8 mouse cellular contexts compared by ENCODE assay signal in genomic region chr4:129781881-129782675, GRCm38 (mm10). TPM values are rescaled to one million over a fixed set of nuclear protein-coding genes. Genes with fewer than 3 reads are reported as not detected.
DNase-seq lines count a peak whose midpoint lies in the region; ATAC-seq and TF ChIP-seq lines count a peak whose summit lies in the region.

No protein-coding gene starts in this region.

- no peak for TF ChIP-seq CTCF in lung, embryonic 14.5 days (IDR thresholded peaks at IDR 0.05; ENCODE audit: low read depth)
- no peak for TF ChIP-seq CTCF in lung, adult 2 months (IDR thresholded peaks at IDR 0.05; ENCODE audit: insufficient read depth, low read length)
- TF ChIP-seq CTCF in brain, embryonic 14.5 days (IDR thresholded peaks at IDR 0.05; ENCODE audit: borderline replicate concordance, extremely low read depth, insufficient read depth, insufficient read length), result no peak
- peak; percentile 9; the same call in 1 of the 2 replicates for TF ChIP-seq CTCF in intestine, postnatal 0 days (IDR thresholded peaks at IDR 0.05; ENCODE audit: low read depth)
- no peak for TF ChIP-seq CTCF in lung, postnatal 0 days (IDR thresholded peaks at IDR 0.05)

- H3K27me3 ChIP-seq in lung, embryonic 14.5 days (ENCODE audit: insufficient read depth, low read length), result no peaks in the 10 kb centered on the region
- no peaks in the 10 kb centered on the region for H3K27me3 ChIP-seq in intestine, postnatal 0 days (replicated peaks; ENCODE audit: control insufficient read depth, insufficient read depth, low read length)
- no peaks in the 10 kb centered on the region for H3K27me3 ChIP-seq in lung, postnatal 0 days (replicated peaks; ENCODE audit: insufficient read depth, low read length)

- ATAC-seq in lung, embryonic 14.5 days (ENCODE audit: insufficient read depth), result peak; percentile 87
- ATAC-seq in intestine, postnatal 0 days, result no peak
- peak; percentile 81 for ATAC-seq in lung, postnatal 0 days

- H3K4me1 ChIP-seq in lung, embryonic 14.5 days (ENCODE audit: insufficient read depth), result no peaks in the 10 kb centered on the region
- H3K4me1 ChIP-seq in lung, adult 2 months (ENCODE audit: control insufficient read depth, insufficient read depth, low read length), result no peaks in the 10 kb centered on the region
- H3K4me1 ChIP-seq in intestine, postnatal 0 days (replicated peaks; ENCODE audit: control insufficient read depth, insufficient read depth, low read length), result no peaks in the 10 kb centered on the region
- H3K4me1 ChIP-seq in lung, postnatal 0 days (ENCODE audit: insufficient read depth, low read depth, low read length), result no peaks in the 10 kb centered on the region

- no peak overlapping the region for H3K4me3 ChIP-seq in lung, embryonic 14.5 days (ENCODE audit: low read depth, low read length)
- no peak overlapping the region for H3K4me3 ChIP-seq in lung, adult 2 months (replicated peaks; ENCODE audit: extremely low read depth, low read depth, low read length)
- no peak overlapping the region for H3K4me3 ChIP-seq in intestine, postnatal 0 days (ENCODE audit: low read depth, low read length)
- H3K4me3 ChIP-seq in lung, postnatal 0 days (ENCODE audit: low read depth, low read length), result no peak overlapping the region

- H3K9ac ChIP-seq in lung, embryonic 14.5 days, result no peak overlapping the region
- no peak overlapping the region for H3K9ac ChIP-seq in intestine, postnatal 0 days (ENCODE audit: low read depth, low read length)
- no peak overlapping the region for H3K9ac ChIP-seq in lung, postnatal 0 days (replicated peaks; ENCODE audit: low read depth)

- no peak overlapping the region for H3K4me2 ChIP-seq in lung, embryonic 14.5 days
- H3K4me2 ChIP-seq in intestine, postnatal 0 days (replicated peaks; ENCODE audit: low read depth), result no peak overlapping the region
- no peak overlapping the region for H3K4me2 ChIP-seq in lung, postnatal 0 days (replicated peaks; ENCODE audit: low read depth, low read length)

- no peak for TF ChIP-seq POLR2A in lung, adult 2 months (IDR thresholded peaks at IDR 0.05; ENCODE audit: borderline replicate concordance, extremely low read depth, low read depth, low read length)
- TF ChIP-seq POLR2A in brain, embryonic 14.5 days (IDR thresholded peaks at IDR 0.05; ENCODE audit: borderline replicate concordance, extremely low read depth, insufficient read depth, insufficient read length, poor library complexity, severe bottlenecking), result no peak

- H3K36me3 ChIP-seq in lung, embryonic 14.5 days (ENCODE audit: insufficient read depth), result no peaks in the 10 kb centered on the region
- no peaks in the 10 kb centered on the region for H3K36me3 ChIP-seq in intestine, postnatal 0 days (ENCODE audit: control insufficient read depth, insufficient read depth)
- H3K36me3 ChIP-seq in lung, postnatal 0 days (ENCODE audit: insufficient read depth, low read length), result no peaks in the 10 kb centered on the region

- peak overlapping the region; percentile 26; the same call in 1 of the 2 replicates for H3K27ac ChIP-seq in lung, embryonic 14.5 days (ENCODE audit: low read depth)
- no peak overlapping the region for H3K27ac ChIP-seq in intestine, postnatal 0 days (ENCODE audit: low read depth, low read length)
- no peak overlapping the region for H3K27ac ChIP-seq in lung, postnatal 0 days (ENCODE audit: low read length)

- DNase-seq in lung, embryonic 14.5 days, result peak; percentile 80
- DNase-seq in lung, adult 2 months, result no peak
- DNase-seq in brain, embryonic 14.5 days (ENCODE audit: low read depth), result peak; percentile 49
- DNase-seq in heart, adult 11 months, result peak; percentile 96
- DNase-seq in lung, postnatal 0 days (ENCODE audit: low spot score), result peak; percentile 62
- DNase-seq in spleen, postnatal 4 days (ENCODE audit: low spot score in 2 of 2), result peak; percentile 39 to 66
- DNase-seq in c-Kit-positive CD71-positive TER-119-positive erythroid progenitor cells, embryonic 14.5 days (ENCODE audit: low spot score), result no peak

- no peaks in the 10 kb centered on the region for H3K9me3 ChIP-seq in lung, embryonic 14.5 days (ENCODE audit: low read depth, low read length)
- no peaks in the 10 kb centered on the region for H3K9me3 ChIP-seq in intestine, postnatal 0 days (ENCODE audit: control insufficient read depth)
- H3K9me3 ChIP-seq in lung, postnatal 0 days (ENCODE audit: low read length), result no peaks in the 10 kb centered on the region

- 23% methylated on average over 4 of the region's 4 CpGs for WGBS in lung, embryonic 14.5 days
- 34% methylated on average over 4 of the region's 4 CpGs for WGBS in lung, adult 2 months
- WGBS in intestine, postnatal 0 days, result 42% methylated on average over 4 of the region's 4 CpGs
- WGBS in lung, postnatal 0 days, result 34% methylated on average over 4 of the region's 4 CpGs

- no peak for TF ChIP-seq EP300 in lung, postnatal 0 days (IDR thresholded peaks at IDR 0.05)

RNA-seq across cellular contexts. Expression of gene Ptp4a2, which starts 28.9 kb away (rescaled TPM):
- 291 and 336 TPM in 2 replicates for polyA plus RNA-seq in lung, embryonic 14.5 days (2014; fragmentation: Nextera tagmentation; extraction: Ambion mirVana)
- polyA plus RNA-seq in lung, adult 2 months (2012; rRNA removed), result 40.3 and 50.2 TPM in 2 replicates
- 89.6 and 106 TPM in 2 replicates for polyA plus RNA-seq in brain, embryonic 14.5 days (2012; rRNA removed)
- polyA plus RNA-seq in intestine, postnatal 0 days (2015; fragmentation: Nextera tagmentation; extraction: Ambion mirVana), result 321 and 331 TPM in 2 replicates
- polyA plus RNA-seq in lung, postnatal 0 days (2015; fragmentation: Nextera tagmentation; extraction: Ambion mirVana), result 318 and 349 TPM in 2 replicates

RNA-seq across cellular contexts. Expression of gene Khdrbs1, which starts 40.0 kb away (rescaled TPM):
- 139 and 144 TPM in 2 replicates for polyA plus RNA-seq in lung, embryonic 14.5 days (2014; fragmentation: Nextera tagmentation; extraction: Ambion mirVana)
- 34.8 and 44.5 TPM in 2 replicates for polyA plus RNA-seq in lung, adult 2 months (2012; rRNA removed)
- polyA plus RNA-seq in brain, embryonic 14.5 days (2012; rRNA removed), result 68.2 and 117 TPM in 2 replicates
- polyA plus RNA-seq in intestine, postnatal 0 days (2015; fragmentation: Nextera tagmentation; extraction: Ambion mirVana), result 33.9 and 40.0 TPM in 2 replicates
- 42.9 and 48.9 TPM in 2 replicates for polyA plus RNA-seq in lung, postnatal 0 days (2015; fragmentation: Nextera tagmentation; extraction: Ambion mirVana)

Comparison
In these comparisons a context has a peak if more than half of its experiments do, and no peak if none do; other contexts are left out.
1. DNase-seq: peak in lung, embryonic 14.5 days (single experiment), brain, embryonic 14.5 days (single experiment), heart, adult 11 months (single experiment), lung, postnatal 0 days (single experiment) and spleen, postnatal 4 days (2 of 2); none in lung, adult 2 months (single experiment) and c-Kit-positive CD71-positive TER-119-positive erythroid progenitor cells, embryonic 14.5 days (single experiment).